Mouse (Mus musculus) thymus, postnatal 25 days (tissue): ENCODE measurements around the gene Ptgr1.

Experiments
- DNase-seq: peaks from one replicate; pipeline ENCODE4 v3.0.0; 2022

Gene Ptgr1

DNA sequence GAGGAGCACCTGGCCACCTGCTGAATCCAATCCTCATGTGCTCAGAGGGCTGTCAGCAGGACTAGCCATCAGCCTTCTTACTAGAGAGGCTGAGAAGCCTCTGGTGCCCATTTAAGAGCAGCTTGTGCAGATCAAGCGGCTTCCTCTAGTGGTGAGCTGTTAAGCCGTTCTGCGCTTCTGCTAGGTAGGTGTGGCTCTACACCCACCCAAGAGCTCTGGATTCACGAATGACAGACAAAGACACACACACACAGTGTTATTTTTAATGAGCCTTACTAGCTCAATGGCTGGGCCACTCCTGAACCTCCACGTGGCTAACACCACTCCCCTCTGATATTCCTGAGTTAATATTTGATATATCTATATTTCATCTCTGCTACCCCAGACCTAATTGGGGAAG lies 61.3 kb downstream of the Ptgr1 start:
- no peak for DNase-seq

DNA sequence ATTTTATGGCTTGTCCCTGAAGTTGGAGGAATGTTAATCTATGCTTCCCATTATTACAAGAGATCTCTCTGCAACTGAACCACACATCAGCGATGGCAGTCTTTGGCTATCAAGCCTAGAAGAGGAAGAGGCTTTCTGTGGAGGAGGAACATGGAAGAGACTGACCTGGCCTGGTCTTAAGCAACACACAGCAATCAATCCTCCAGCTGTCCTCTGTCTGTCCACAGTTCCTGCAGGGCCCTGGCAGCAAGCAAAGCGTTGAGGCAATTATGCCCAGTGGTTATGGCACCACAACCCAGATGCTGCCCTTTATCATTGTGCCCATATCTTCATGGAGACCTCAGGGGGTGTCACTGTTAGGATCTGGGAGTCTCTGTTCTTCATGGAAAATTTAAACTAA lies 63.0 kb downstream of the Ptgr1 start:
- no peak for DNase-seq
